In genomic region chr4:41165693-41166475, GRCm38 (mm10) we compare ENCODE assay signal across 8 mouse cellular contexts. TPM values are rescaled to one million over a fixed set of nuclear protein-coding genes. Genes with fewer than 3 reads are reported as not detected.
DNase-seq lines count a peak whose midpoint lies in the region; ATAC-seq lines count a peak whose summit lies in the region.

No protein-coding gene starts in this region.

- peak overlapping the region; percentile 4; the same call in 1 of the 2 replicates for H3K27ac ChIP-seq in hindbrain, embryonic 15.5 days (replicated peaks)

- H3K27me3 ChIP-seq in hindbrain, embryonic 15.5 days, result no peaks in the 10 kb centered on the region

- no peak overlapping the region for H3K4me3 ChIP-seq in hindbrain, embryonic 15.5 days

- H3K9me3 ChIP-seq in hindbrain, embryonic 15.5 days, result no peaks in the 10 kb centered on the region

- ATAC-seq in hindbrain, embryonic 15.5 days (ENCODE audit: low FRiP score, low read depth), result peak; percentile 47; the same call in 1 of the 2 replicates

- H3K4me1 ChIP-seq in hindbrain, embryonic 15.5 days (replicated peaks), result 0 out of 2 replicates have a peak, but pooled peaks cover 6% of the 10 kb centered on the region

- H3K9ac ChIP-seq in hindbrain, embryonic 15.5 days, result no peak overlapping the region

- peak; percentile 58 for DNase-seq in Muller cell, postnatal 12 days (ENCODE audit: inconsistent ontology term)
- DNase-seq in cerebellum, adult 8-10 months, result peak; percentile 89
- DNase-seq in forelimb bud, embryonic 11.5 days (ENCODE audit: low read depth, low spot score), result peak; percentile 68
- DNase-seq in layer of hippocampus, postnatal 25 days (ENCODE audit: extremely low spot score in 1 of 2, low spot score in 1 of 2), result peak; percentile 71 to 94
- DNase-seq in lung, postnatal 10 days, result peak; percentile 87
- peak; percentile 52 for DNase-seq in retina, postnatal 7 days (ENCODE audit: low read depth, low spot score)
- peak; percentile 31 for DNase-seq in urinary bladder, postnatal 10 days (ENCODE audit: low spot score)

- H3K36me3 ChIP-seq in hindbrain, embryonic 15.5 days, result no peaks in the 10 kb centered on the region; the same call in 1 of the 2 replicates

- H3K4me2 ChIP-seq in hindbrain, embryonic 15.5 days, result no peak overlapping the region

- 72% methylated on average over 6 of the region's 6 CpGs for WGBS in hindbrain, embryonic 15.5 days

RNA-seq across cellular contexts. Expression of gene Ube2r2, which starts 30.3 kb away (rescaled TPM):
- 57.9 and 58.5 TPM in 2 replicates for polyA plus RNA-seq in hindbrain, embryonic 15.5 days (2015; fragmentation: Nextera tagmentation; extraction: Ambion mirVana)
- 10 to 100 TPM; 76.4 to 77.5 TPM for total RNA-seq in layer of hippocampus, postnatal 25 days (2021)

RNA-seq across cellular contexts. Expression of gene Nol6, which starts 41.6 kb away (rescaled TPM):
- polyA plus RNA-seq in hindbrain, embryonic 15.5 days (2015; fragmentation: Nextera tagmentation; extraction: Ambion mirVana), result 36.2 and 45.0 TPM in 2 replicates
- total RNA-seq in layer of hippocampus, postnatal 25 days (2021), result 100 to 1,000 TPM; 101 to 103 TPM

Comparison
In these comparisons a context has a peak if more than half of its experiments do, and no peak if none do; other contexts are left out.
1. DNase-seq: peak in every context shown above with its lines; median percentile 89 in cerebellum, adult 8-10 months; 87 in lung, postnatal 10 days; 82 in layer of hippocampus, postnatal 25 days; 68 in forelimb bud, embryonic 11.5 days; 58 in Muller cell, postnatal 12 days; 52 in retina, postnatal 7 days; 31 in urinary bladder, postnatal 10 days.